Mouse (Mus musculus) lung, postnatal 36 days (tissue): ENCODE measurements around the gene Igf2bp2.
A peak's percentile ranks its signal among the peaks of the same experiment; 100 is the strongest.

Experiments
- DNase-seq: peaks from one replicate; pipeline ENCODE4 v3.0.0; 2022; ENCODE audit warnings: mixed read lengths

Gene Igf2bp2

DNA sequence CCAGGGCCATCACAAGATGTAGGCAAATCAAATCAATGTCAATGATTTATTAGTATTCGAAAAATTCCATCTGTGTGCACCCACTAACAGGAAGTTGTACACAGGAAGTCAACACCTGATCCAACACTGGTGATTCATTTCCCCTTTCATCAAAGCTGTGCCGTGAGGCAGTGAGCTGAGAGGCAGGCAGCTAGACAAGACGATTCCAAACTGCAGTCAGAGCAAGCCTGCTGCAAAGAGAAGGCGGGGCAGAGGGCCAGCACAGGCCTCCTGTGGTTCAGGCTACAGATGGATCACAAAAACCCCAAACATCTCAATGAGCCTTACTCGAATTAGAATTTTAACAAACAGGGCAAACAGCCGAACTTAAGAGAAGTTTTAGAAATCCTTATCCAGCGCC lies 65.4 kb downstream of the Igf2bp2 start:
- DNase-seq: no peak

DNA sequence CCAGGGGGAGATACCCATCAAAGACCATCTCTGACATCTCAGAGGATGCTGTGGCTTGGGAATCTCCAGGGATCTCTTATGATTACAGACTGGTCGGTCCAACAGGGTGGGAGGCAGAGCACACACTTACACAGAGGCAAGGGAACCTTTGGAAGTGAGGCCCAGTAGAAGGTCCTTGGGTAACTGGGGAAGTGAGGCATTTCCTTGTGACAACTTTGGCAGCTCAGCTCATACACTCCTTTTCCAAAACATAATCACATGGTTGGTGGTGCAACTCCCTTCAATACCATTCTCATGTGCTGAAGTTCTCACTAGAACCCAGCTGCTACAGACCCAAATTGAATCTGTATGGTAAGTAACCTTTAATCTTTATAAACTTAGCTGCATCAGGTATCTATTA lies 67.3 kb downstream of the Igf2bp2 start:
- DNase-seq: no peak

DNA sequence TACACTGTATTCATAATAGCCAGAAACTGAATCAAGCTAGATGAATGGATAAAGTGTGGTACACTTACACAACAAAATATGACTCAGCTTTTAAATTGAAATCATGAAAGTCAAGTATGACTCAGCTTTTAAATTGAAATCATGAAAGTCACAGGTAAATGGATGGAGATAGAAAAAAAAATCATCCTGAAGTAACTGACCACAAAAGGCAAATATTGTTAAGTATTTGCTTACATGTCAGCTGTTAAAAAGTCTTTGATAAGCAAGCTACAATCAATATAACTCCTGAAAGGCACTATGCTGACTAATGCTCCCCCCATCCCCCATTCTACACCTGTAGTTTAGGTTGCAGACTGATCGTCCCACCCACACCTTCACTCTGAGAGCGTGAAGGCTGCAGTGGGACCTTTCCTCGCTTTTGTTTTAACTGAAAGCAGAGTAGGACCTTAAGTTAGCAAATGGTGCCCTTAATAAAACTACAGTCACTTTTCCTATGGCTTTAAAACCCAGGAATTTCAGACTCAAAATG lies 71.8 kb downstream of the Igf2bp2 start:
- DNase-seq: no peak

DNA sequence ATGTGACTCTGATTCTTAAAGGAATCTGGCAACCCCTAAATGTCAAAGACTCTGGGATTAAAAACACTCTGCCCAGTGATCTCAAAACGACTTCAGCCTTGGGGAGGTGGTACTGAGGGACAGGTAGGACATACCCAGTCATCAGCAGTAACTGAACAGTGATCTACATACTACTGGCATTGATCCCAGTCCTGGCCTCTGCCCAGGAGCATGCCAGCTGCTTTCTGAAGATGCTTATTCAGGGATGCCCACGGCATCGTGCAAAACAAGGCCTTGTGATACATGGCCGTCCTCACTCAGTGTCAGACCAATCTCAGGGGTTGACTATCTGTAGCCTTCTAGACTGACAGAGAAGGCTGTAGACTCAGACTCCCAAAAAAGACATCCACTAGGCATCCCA lies 77.7 kb downstream of the Igf2bp2 start:
- no peak for DNase-seq

DNA sequence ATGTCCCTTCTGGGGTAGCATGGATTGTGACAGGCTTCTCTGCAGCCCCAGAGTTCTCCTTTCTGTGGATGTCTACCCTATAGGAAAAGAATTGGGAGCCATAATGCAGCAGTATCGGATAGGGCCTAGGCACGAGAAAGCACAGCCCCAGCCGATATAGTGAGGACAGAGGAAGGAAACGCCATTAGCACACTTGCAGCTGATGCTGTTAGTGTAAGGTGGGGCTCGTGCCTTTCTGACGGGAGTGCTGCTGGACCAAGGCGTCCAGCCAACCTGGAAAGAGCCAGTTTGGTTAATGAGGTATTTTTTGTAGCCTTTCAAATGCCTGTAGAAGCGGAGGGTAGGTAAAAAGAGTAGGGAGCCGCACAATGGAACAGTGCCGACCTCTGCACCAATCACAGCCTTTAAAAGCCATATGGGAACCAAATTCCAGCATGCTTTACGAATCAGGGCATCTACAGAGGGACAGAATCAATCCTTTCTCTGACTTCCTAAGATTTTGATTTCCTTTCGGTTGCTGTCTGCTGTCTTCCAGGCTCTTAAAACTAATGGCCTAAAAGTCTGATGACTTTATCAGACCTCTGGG lies 82.9 kb downstream of the Igf2bp2 start:
- DNase-seq: no peak

DNA sequence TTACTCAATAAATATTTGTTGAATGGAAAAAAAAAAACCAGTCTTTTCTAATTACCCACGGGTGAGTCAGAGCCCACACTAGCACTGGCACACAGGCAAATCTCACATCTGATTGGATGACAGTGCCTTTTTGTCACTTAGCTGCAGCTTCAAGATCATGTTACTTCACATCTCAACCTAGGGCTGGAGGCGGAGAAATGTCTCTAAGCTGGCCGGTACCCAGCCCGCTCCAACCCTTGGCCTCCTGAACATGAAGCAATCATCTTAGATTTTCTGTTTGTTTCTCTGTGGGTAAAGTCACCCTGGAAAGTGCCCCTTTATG lies 86.5 kb downstream of the Igf2bp2 start:
- peak; percentile 83 for DNase-seq

DNA sequence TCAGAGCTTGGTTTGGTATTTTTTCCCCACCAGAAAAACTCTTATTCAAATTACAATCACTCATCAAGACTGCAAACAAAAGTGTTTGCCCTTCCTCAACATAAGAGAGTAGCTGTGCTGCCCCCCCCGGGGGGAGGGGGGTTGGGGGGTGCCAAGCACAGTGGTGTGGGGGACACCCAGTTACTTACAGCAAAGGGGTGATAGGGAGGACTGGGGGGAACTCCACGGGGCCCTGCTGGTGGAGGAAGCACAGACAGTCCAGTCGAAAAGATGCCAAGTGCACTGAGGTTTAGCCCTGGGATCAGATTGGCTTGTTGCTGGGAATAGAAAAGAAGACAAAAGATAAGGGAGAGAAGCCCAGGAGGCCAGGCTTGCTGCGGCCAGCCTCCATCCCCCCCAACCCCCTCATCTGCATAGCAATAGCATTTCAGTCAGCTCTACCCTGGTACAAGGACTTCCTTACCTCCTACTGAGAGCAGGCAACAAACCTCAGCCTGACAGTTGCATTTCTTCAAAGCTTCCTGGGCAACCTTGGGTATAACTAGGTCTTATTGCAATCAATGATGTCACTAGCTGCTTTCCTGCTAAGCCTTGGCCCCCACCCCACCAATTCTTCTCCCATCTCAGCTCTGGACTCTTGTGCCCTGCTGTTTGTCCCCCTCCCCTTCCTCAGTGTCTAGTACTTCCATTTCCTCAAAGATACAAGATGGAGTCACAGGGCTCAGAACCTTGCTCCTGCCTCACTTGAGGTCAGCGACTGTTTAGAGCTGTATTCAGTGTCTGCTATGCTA lies 87.1 kb downstream of the Igf2bp2 start:
- no peak for DNase-seq

DNA sequence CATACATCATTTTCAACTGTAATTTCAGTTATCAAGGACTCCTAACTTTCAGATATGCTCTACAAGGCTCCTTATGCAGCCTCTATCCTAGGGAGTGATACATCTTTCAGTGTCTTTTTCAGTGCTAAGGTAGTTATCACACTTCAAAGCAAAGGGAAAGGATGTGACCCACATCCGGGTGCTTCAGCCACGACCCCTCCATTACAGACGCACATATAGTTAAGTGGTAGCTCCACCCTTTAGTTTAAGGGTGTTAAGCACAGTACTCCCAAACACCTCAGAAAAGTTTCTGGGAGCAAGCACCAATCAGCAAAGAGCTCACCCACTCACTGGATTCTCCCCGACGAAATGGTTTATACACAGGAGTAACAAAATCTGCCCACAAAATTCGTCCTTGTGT lies 88.0 kb downstream of the Igf2bp2 start:
- DNase-seq: no peak

DNA sequence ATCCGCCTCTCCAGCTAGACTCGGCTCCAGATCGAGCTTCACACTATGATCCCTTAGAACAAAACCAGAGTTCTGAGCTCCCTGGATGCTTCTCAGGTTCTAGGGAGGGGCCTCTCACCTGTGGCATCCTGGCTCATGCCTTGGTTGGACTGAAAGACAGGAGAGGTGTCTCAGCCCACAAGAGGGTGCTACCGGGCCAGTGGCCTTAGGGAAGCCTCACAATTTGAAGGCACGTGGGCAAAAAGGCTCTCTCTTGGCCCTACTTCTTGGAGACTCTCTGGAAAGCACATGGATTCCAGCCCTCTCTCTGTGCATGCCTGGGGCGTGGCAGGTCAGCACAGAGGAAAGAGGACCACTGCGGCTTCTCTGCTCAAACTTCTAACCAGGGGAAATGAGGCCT lies 91.7 kb downstream of the Igf2bp2 start:
- peak; percentile 30 for DNase-seq

DNA sequence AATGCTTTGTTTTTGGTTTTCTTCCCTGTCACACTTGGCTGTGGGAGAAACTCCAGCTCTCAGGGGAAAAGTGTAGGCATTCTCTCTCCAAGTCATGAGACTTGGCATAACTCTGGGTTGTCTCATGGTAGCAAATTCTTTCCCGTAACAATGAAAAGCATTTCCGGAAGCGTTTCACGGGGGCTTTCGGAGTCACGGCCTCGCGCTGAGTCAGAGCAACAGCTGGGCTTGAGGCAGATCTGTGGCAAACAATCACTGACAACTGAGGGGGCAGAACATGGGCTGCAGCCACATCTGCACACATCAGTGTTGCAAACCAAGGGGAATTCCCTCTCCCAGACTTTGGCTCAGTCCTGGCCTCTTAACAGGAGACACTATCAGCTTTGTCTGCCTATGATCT lies 95.7 kb downstream of the Igf2bp2 start:
- DNase-seq: peak; percentile 58

DNA sequence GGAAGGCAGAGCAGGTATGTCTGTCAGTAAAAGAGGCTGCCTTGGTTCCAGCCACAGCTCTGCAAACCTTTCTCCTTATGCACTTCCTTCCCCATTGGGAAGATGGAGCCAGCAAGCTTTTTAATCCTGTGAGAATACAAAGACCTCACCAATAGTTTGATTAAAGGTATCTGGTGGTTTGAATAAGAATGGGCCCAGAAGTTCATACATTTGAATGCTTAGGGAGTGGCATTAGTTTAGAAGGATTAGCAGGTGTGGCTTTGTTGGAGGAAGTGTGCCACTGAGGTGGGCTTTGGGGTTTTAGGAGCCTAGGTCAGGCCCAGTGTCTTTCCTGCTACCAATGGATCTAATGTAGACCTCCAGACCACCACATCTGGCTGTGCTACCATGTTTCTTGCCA lies 97.6 kb downstream of the Igf2bp2 start:
- DNase-seq: no peak

DNA sequence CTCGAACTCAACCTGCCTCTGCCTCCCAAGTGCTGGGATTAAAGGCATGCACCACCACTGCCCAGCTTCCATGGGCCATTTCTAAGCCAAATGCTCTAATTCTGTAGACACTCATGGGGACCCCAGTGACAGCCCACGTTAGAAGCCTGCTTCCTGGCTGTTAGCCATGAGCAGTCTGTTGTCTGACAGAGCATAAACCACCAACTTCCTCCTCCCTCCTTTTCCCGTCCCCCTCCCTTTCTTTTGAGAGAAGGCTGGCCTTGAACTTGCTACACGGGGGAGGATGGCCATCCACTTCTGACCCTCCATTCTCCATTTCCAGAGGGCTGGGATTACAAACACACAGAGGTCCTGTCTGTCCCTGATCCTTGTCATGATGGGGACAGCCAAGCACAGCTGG lies 100.8 kb downstream of the Igf2bp2 start:
- DNase-seq: no peak

DNA sequence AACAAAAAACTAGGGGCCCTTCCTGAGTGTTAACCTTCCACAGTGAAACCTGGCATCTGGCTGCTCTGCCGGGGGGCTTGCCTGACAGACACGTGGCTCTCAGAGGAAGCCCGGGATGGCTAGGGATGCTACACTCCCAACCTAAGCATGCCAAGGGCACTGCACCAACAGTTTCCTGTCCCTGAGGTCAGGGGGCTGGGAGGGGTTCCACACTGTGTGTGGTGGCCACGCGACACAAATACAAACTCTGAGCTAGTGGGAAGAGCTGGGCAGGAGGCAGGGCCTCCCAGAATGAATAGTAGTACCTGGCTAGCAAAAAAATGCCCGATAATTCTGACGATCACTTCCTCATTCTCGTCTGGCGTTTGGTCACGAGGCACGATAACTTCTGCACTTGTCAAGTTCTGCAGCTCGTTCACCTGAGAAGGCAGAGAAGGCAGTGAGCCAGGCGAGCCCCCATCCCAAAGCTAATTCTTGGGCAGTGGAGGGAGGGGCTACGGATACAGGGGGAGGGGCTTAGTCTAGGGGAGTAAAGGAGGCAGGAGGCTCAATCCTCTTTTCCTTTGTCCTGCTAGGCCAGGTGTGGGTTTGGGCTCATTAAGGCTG lies 101.4 kb downstream of the Igf2bp2 start:
- DNase-seq: no peak

DNA sequence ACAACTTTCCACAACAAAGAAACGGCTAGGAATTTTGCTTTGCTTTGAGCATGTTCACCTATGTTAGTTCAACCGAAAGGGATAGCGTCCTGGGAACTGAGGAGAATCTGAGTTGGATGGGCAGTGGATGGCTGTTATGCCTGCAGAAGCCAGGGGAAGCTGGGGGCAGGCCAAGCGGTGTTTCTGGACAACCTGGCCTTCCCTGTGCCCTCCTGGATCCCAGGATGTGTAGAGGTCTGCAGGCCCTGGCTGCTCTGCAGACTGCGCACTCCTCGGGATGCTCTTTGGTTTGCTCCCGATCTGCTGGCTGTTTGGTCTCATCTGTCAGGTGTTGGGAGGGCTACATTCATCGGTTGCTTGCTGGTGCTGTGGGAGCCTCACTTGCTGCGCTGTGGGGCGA lies 102.7 kb downstream of the Igf2bp2 start:
- DNase-seq: no peak

DNA sequence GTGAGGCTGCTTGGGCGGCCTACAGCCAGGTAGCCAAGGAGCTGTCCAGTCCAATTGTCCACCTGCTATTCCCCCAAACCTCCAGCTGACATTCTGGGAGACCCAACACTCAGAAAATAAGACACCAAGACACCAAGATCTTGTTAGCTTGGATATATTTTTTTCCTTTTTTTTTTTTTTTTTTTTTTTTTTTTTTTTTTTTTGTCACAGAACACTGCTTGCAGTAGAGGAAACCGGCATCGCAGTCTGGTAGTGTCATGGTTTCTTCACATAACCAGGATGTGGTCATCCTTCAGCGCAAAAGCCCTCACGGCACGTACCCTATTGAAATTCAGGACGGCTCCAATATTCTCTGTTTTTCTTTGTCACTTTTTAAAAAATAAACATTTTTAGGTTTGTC lies 104.2 kb downstream of the Igf2bp2 start:
- no peak for DNase-seq

DNA sequence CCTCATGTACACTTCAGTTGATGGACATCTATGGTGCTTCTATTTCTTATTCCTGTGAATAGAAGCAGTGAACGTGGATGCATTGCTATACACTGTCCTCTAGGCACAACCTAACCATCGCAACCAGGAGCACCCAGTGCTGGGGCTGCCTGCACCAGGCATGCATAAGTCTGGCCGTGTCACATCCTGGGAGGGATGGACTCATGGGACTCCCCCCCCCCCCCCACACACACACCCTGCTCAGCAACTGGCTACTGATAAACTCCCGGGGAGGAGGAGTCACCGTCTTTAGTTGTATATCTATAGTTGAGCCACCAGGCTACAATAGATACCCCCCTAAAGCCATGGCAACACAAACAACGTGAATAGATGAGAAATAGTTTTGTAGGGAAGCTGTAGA lies 105.6 kb downstream of the Igf2bp2 start:
- DNase-seq: no peak

DNA sequence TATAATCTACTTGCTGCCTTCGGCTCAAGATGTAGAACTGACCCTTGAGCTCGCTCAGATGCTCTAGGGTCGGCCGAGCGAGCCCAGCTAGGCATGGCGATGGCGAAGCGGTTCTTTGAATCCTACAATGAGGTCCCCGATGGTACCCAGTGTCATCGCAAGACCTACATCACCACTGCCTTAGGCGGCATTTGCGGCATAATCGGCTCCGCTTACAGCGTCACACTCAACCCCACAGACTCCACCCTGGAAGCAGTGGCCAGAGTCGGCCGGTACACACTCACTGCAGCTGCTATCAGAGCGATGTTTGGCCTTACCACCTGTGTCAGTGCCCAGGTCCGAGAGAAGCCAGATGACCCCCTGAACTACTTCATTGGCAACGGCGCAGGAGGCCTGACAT lies 109.7 kb downstream of the Igf2bp2 start:
- no peak for DNase-seq

DNA sequence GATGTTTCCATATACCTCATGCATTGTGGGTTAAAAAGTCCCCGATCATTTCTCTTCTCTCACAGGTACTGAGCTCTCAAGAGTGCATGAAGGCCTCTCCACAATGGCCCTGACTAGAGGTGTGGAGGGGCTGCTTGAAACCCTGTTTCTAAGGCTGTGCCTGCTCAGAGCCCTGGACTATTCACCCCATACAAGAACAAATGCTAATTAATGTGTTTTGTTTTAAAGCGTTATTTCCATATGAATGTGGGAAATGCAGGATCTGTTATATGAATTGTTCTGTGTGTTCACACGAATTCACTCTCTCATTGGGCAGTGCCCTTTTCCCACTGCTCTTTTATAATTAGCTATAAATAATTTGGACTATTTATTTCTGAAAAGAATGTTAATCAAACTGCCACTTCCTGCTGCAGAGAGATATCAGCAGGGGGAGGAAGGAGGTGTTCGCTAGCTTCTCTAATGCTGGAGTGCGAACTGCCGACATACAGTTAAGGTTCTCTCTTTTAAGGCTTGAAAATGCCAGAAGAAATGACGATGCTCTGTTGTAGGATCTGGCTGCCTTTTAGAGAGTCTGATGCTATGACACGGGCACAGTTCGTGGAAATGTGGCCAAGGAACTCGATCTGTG lies 116.2 kb downstream of the Igf2bp2 start:
- DNase-seq: no peak

DNA sequence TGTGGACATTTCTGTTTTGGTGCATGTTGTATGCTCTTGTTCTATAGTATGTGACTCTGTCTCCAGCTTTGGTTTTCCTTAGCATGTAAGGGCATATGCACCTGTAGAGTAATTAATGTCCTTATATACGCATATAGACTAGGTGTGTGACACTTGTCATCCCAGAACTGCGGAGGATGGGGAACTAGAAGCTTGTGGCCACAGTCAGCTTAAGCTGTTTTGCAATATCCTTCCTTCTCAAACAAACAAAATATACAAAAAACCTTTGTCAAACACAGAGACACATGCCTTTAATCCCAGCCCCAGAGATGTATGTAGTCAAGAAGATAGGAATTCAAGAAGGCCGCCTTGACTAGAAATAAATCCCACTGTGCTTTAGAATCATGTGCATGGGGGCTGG lies 117.2 kb downstream of the Igf2bp2 start:
- DNase-seq: no peak

DNA sequence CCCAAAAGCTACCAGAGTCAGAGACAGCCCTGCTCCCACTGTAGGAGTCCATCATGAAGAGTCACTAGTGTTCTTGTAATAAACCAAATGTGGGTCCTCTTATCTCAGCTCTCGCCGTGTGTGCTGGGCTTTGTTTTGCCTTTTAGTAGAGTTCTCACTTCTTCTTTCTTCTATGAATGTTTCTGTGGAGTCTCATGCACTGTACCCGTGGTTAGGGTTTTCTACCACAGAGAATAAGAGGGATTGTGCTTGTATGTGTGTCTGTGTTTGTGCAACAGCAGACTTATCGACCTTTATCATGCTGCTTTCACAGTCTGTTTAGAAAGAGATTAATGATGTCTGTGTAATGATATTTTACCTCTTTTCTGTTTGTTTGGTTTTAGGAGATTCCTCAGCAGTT lies 119.3 kb downstream of the Igf2bp2 start:
- DNase-seq: no peak

DNA sequence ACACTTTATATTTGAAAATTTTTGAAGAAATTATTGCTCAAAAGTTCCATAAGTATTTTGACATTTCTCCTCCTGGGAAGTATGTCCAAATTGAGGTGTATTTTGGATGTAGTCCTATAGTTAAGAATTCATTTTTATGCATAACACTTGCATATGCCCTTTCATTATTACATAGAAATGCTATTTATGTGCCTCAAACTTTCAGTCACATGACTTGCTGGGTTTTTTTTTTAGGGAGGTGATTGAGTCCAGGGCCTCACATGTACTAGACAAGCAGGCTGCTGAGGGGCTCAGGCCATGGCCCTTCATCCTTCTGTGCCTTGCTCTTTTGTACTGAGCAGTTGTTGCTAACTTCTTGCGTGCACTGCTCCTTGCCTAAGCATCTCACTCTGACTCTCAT lies 123.1 kb downstream of the Igf2bp2 start:
- no peak for DNase-seq

DNA sequence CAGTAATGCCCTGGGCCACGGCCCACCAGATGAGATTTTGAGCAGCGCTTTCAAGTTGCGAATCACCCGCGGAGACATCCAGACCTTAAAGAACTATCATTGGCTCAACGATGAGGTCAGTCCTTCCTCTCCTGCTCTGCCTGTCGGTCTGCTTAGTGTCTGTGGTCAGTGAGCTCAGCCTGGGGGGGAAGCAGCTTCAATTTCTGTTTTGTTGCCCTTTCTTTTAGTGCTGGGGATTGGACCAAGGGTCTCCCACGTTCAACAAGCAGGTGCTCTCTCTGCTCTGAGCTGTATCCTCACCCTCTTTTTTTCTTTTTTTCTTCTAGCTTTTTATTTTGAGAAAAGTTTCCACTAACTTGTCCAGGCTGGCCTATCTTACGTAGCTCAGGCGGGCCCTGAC lies 124.5 kb downstream of the Igf2bp2 start:
- DNase-seq: no peak

DNA sequence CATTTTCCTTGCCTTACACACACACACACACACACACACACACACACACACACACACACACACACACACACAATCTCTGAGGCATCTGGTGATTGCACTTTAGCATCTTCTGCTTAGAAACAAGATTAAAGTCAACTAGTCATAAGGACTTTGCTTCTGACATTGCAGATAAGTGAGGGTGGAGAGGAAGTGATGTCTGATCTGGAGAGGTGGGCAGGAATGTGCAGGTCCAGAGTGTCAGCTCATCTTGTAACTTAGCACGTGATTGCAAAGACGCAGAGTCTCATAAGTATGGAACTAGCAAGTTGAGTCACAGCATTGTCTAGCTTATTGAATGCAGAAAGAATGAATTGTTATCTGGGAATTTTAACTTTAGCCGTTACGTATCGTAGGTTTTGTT lies 135.6 kb downstream of the Igf2bp2 start:
- DNase-seq: no peak

DNA sequence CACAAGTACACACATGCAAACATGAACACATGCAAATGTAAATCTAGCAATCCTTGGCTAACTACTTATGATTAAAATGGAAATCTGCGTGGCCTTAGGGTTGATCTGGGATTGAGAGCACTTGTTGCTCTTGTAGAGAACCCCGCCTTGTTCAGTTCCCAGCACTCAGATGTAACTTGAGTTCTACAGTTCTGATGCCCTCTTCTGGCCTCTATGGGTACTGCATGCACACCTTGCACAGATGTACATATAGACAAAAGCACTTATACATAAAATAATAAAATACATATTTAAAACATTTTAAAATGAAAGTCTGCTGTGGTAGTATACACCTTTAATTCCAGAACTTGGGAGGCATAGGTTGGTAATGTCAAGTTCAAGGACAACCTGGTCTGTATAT lies 141.0 kb downstream of the Igf2bp2 start:
- DNase-seq: peak; percentile 40
